Mouse (Mus musculus) embryonic facial prominence, embryonic 14.5 days (tissue): ENCODE measurements around the gene Ggcx. TPM values are rescaled to one million over a fixed set of nuclear protein-coding genes. Genes with fewer than 3 reads are reported as not detected.
"Not testable (repeated sequence)": the region's sequence is repeated elsewhere in the genome, so short reads cannot be mapped to it uniquely, and the experiment has no call there.

Experiments
- ATAC-seq: fragments of 200-750 bp; cut with Nextera tagmentation; 2 replicates; pipeline ENCODE4 v1.8.0; 2017; ENCODE audit warnings: low read depth, moderate number of reproducible peaks, moderate TSS enrichment
- DNase-seq: peaks from one replicate; pipeline ENCODE4 v3.0.0-alpha.2; 2015; ENCODE audit warnings: low spot score
- H3K27ac ChIP-seq: fragments of 300-500 bp; sonication (generic); replicated peaks from 2 replicates; pipeline ENCODE4 v1.5.1; 2014; ENCODE audit warnings: low read depth, mild to moderate bottlenecking, low read length, moderate library complexity
- H3K27me3 ChIP-seq: fragments of 300-500 bp; sonication (generic); replicated peaks from 2 replicates; pipeline ENCODE4 v1.6.1; 2014; ENCODE audit warnings: low read length; ENCODE audit not compliant: control insufficient read depth, insufficient read depth
- H3K36me3 ChIP-seq: fragments of 300-500 bp; sonication (generic); 2 replicates; pipeline ENCODE4 v1.6.1; 2014; ENCODE audit warnings: low read length, mixed read lengths; ENCODE audit not compliant: control insufficient read depth, insufficient read depth
- H3K4me1 ChIP-seq: fragments of 300-500 bp; sonication (generic); 2 replicates; pipeline ENCODE4 v1.6.1; 2014; ENCODE audit warnings: antibody characterized with exemption, low read length; ENCODE audit not compliant: control insufficient read depth, insufficient read depth
- H3K4me2 ChIP-seq: fragments of 300-500 bp; sonication (generic); 2 replicates; pipeline ENCODE4 v1.6.1; 2014; ENCODE audit warnings: low read depth, mild to moderate bottlenecking, low read length, moderate library complexity, mixed read lengths
- H3K4me3 ChIP-seq: fragments of 300-500 bp; sonication (generic); 2 replicates; pipeline ENCODE4 v1.5.1; 2014; ENCODE audit warnings: low read depth, mild to moderate bottlenecking, low read length
- H3K9ac ChIP-seq: fragments of 300-500 bp; sonication (generic); 2 replicates; pipeline ENCODE4 v1.6.1; 2014; ENCODE audit warnings: low read depth, mild to moderate bottlenecking, low read length, moderate library complexity, mixed read lengths
- H3K9me3 ChIP-seq: fragments of 300-500 bp; sonication (generic); 2 replicates; pipeline ENCODE4 v1.6.1; 2016; ENCODE audit warnings: low read length; ENCODE audit not compliant: control insufficient read depth
- whole genome bisulfite sequencing: fragments of 180-500 bp; shearing (Covaris S2); extraction: QIAGEN DNeasy Blood & Tissue Kit; methylation state at CpG from one replicate; pipeline ENCODE4 v1.1.7; 2014; 5-methylcytosine and 5-hydroxymethylcytosine counted together
- polyA plus RNA-seq: library from polyadenylated mRNA; unstranded; fragments of >200 nt; fragmentation: Nextera tagmentation; extraction: Ambion mirVana; gene quantifications from 2 replicates; pipeline ENCODE4 v1.2.1, GENCODE M21; 2014

The Ggcx gene
- polyA plus RNA-seq, 1 experiment from 2014 or later, result 15.7 TPM

- Histone ChIP-seq H3K4me3 (no peak overlapping the region), H3K9me3 (no peaks in the 10 kb centered on the region), H3K4me1 (peaks cover 15% of the 10 kb centered on the region; the same call in 1 of the 2 replicates), H3K36me3 (no peaks in the 10 kb centered on the region), H3K4me2 (no peak overlapping the region), H3K27me3 (no peaks in the 10 kb centered on the region), H3K9ac (no peak overlapping the region), H3K27ac (peak overlapping the region; percentile 54; the same call in 1 of the 2 replicates)
- 43% methylated on average over 7 of the region's 7 CpGs for WGBS
- peak; percentile 81 for DNase-seq
- ATAC-seq, result peak; percentile 79
Observed at GRCm38 (mm10) chr6:72454833-72455373, 40.8 kb downstream of the Ggcx start.

GRCm38 (mm10) chr6:72456567-72456966 is 42.5 kb downstream of the Ggcx start:
- Histone ChIP-seq H3K9ac (no peak overlapping the region), H3K27me3 (no peaks in the 10 kb centered on the region), H3K36me3 (no peaks in the 10 kb centered on the region), H3K27ac (no peak overlapping the region), H3K4me2 (no peak overlapping the region), H3K4me1 (peaks cover 15% of the 10 kb centered on the region; the same call in 1 of the 2 replicates), H3K9me3 (no peaks in the 10 kb centered on the region), H3K4me3 (no peak overlapping the region)
- ATAC-seq (no peak), DNase-seq (no peak)
- WGBS, result 87% methylated on average over 4 of the region's 4 CpGs

- Histone ChIP-seq H3K9ac (no peak overlapping the region), H3K4me1 (peaks cover 15% of the 10 kb centered on the region; the same call in 1 of the 2 replicates), H3K27ac (peak overlapping the region; percentile 48; the same call in 1 of the 2 replicates), H3K4me2 (no peak overlapping the region), H3K36me3 (no peaks in the 10 kb centered on the region), H3K9me3 (no peaks in the 10 kb centered on the region), H3K4me3 (no peak overlapping the region), H3K27me3 (no peaks in the 10 kb centered on the region)
- 71% methylated on average over 7 of the region's 7 CpGs for WGBS
- DNase-seq (no peak), ATAC-seq (no peak)
Observed at GRCm38 (mm10) chr6:72458418-72458817, 44.3 kb downstream of the Ggcx start.

GRCm38 (mm10) chr6:72458921-72459320 is 44.8 kb downstream of the Ggcx start:
- ATAC-seq (no peak), DNase-seq (no peak)
- Histone ChIP-seq H3K36me3 (no peaks in the 10 kb centered on the region), H3K4me3 (no peak overlapping the region), H3K9me3 (no peaks in the 10 kb centered on the region), H3K27me3 (no peaks in the 10 kb centered on the region), H3K4me2 (no peak overlapping the region), H3K27ac (peak overlapping the region; percentile 48; the same call in 1 of the 2 replicates), H3K9ac (no peak overlapping the region), H3K4me1 (peaks cover 15% of the 10 kb centered on the region; the same call in 1 of the 2 replicates)
- 45% methylated on average over 5 of the region's 5 CpGs for WGBS

- Histone ChIP-seq H3K27me3 (no peaks in the 10 kb centered on the region), H3K4me3 (no peak overlapping the region), H3K27ac (0 out of 2 replicates have a peak overlapping the region, but pooled peaks have one; percentile 10), H3K36me3 (no peaks in the 10 kb centered on the region), H3K9me3 (no peaks in the 10 kb centered on the region), H3K4me2 (no peak overlapping the region), H3K9ac (no peak overlapping the region), H3K4me1 (0 out of 2 replicates have a peak, but pooled peaks cover 4% of the 10 kb centered on the region)
- WGBS, result 31% methylated on average over 9 of the region's 9 CpGs
- DNase-seq (no peak), ATAC-seq (no peak)
Observed at GRCm38 (mm10) chr6:72460036-72460801, 46.1 kb downstream of the Ggcx start.

GRCm38 (mm10) chr6:72462550-72463257 is 48.6 kb downstream of the Ggcx start:
- not testable (repeated sequence) for H3K4me2 ChIP-seq, H3K4me3 ChIP-seq, H3K9ac ChIP-seq, H3K4me1 ChIP-seq, H3K9me3 ChIP-seq, H3K27me3 ChIP-seq, DNase-seq, H3K36me3 ChIP-seq, ATAC-seq, H3K27ac ChIP-seq
- 84% methylated on average over 5 of the region's 5 CpGs for WGBS

- Histone ChIP-seq H3K27ac (no peak overlapping the region), H3K36me3 (no peaks in the 10 kb centered on the region), H3K4me1 (no peaks in the 10 kb centered on the region), H3K9ac (no peak overlapping the region), H3K9me3 (no peaks in the 10 kb centered on the region), H3K27me3 (no peaks in the 10 kb centered on the region), H3K4me3 (no peak overlapping the region), H3K4me2 (no peak overlapping the region)
- 64% methylated on average over 8 of the region's 8 CpGs for WGBS
- DNase-seq, result no peak
- ATAC-seq, result no peak
Observed at GRCm38 (mm10) chr6:72465361-72466157, 51.5 kb downstream of the Ggcx start.

- no peaks in the 10 kb centered on the region for H3K36me3 ChIP-seq
- H3K27ac ChIP-seq, result no peak overlapping the region
- no peak for DNase-seq
- ATAC-seq, result no peak
- no peaks in the 10 kb centered on the region for H3K9me3 ChIP-seq
- no peaks in the 10 kb centered on the region for H3K4me1 ChIP-seq
- no peaks in the 10 kb centered on the region for H3K27me3 ChIP-seq
- H3K9ac ChIP-seq, result no peak overlapping the region
- H3K4me3 ChIP-seq, result no peak overlapping the region
- WGBS, result 67% methylated on average over 4 of the region's 4 CpGs
- H3K4me2 ChIP-seq, result no peak overlapping the region
Observed at GRCm38 (mm10) chr6:72466171-72466570, 52.1 kb downstream of the Ggcx start.
